Mouse (Mus musculus): ENCODE data around the gene Ctnnd2. TPM values are rescaled to one million over a fixed set of nuclear protein-coding genes. Genes with fewer than 3 reads are reported as not detected.

Ctnnd2 gene
- total RNA-seq, 2 experiments from 2014 or later = 268 to 274 TPM

- intact Hi-C loops (cut with DNase I) = no loop called here
- DNase-seq (ENCODE audit: low spot score in 2 of 2) = no peak
Observed at GRCm38 (mm10) chr15:30229112-30229511, 56.7 kb downstream of the Ctnnd2 start.

- DNase-seq (ENCODE audit: low spot score in 2 of 2) = no peak
- intact Hi-C loops (cut with DNase I) = no loop called here
Observed at GRCm38 (mm10) chr15:30235210-30236034, 63.0 kb downstream of the Ctnnd2 start.

GRCm38 (mm10) chr15:30240881-30241280 lies 68.5 kb downstream of the Ctnnd2 start:
- DNase-seq (ENCODE audit: low spot score in 2 of 2) = no peak
- intact Hi-C loops (cut with DNase I) = no loop called here

GRCm38 (mm10) chr15:30268822-30269221 lies 96.4 kb downstream of the Ctnnd2 start:
- no peak for DNase-seq (ENCODE audit: low spot score in 2 of 2)
- intact Hi-C loops (cut with DNase I) = no loop called here

- DNase-seq (ENCODE audit: low spot score in 2 of 2) = peak in 1 of 2 experiments; percentile 30
- intact Hi-C loops (cut with DNase I) = no loop called here
Observed at GRCm38 (mm10) chr15:30271141-30271572, 98.8 kb downstream of the Ctnnd2 start.

- no peak for DNase-seq (ENCODE audit: low spot score in 2 of 2)
Observed at GRCm38 (mm10) chr15:30272326-30272725, 99.9 kb downstream of the Ctnnd2 start.

GRCm38 (mm10) chr15:30275721-30276120 lies 103.3 kb downstream of the Ctnnd2 start:
- intact Hi-C loops (cut with DNase I) = no loop called here

More at GRCm38 (mm10) chr15:30272326-30272725, 99.9 kb downstream of the Ctnnd2 start:
- intact Hi-C loops (cut with DNase I) = no loop called here

GRCm38 (mm10) chr15:30276691-30277090 lies 104.3 kb downstream of the Ctnnd2 start:
- DNase-seq (ENCODE audit: low spot score in 2 of 2) = no peak
- intact Hi-C loops (cut with DNase I) = no loop called here

More at GRCm38 (mm10) chr15:30275721-30276120, 103.3 kb downstream of the Ctnnd2 start:
- DNase-seq (ENCODE audit: low spot score in 2 of 2) = no peak

- intact Hi-C loops (cut with DNase I) = no loop called here
- DNase-seq (ENCODE audit: low spot score in 2 of 2) = no peak
Observed at GRCm38 (mm10) chr15:30278610-30279009, 106.2 kb downstream of the Ctnnd2 start.

GRCm38 (mm10) chr15:30285572-30286244 lies 113.3 kb downstream of the Ctnnd2 start:
- intact Hi-C loops (cut with DNase I) = loop anchor here (2.0 kb wide), 1 partner anchor 113 kb away; the partner anchor contains the start of gene Ctnnd2
- DNase-seq (ENCODE audit: low spot score in 2 of 2) = no peak

GRCm38 (mm10) chr15:30286245-30286642 lies 113.9 kb downstream of the Ctnnd2 start:
- intact Hi-C loops (cut with DNase I) = no loop called here
- no peak for DNase-seq (ENCODE audit: low spot score in 2 of 2)

GRCm38 (mm10) chr15:30302824-30303223 lies 130.4 kb downstream of the Ctnnd2 start:
- intact Hi-C loops (cut with DNase I) = no loop called here
- DNase-seq (ENCODE audit: low spot score in 2 of 2) = no peak

- DNase-seq (ENCODE audit: low spot score in 2 of 2) = peak; percentile 17 to 30
- intact Hi-C loops (cut with DNase I) = no loop called here
Observed at GRCm38 (mm10) chr15:30306437-30306836, 134.0 kb downstream of the Ctnnd2 start.

- intact Hi-C loops (cut with DNase I) = no loop called here
- no peak for DNase-seq (ENCODE audit: low spot score in 2 of 2)
Observed at GRCm38 (mm10) chr15:30322543-30322942, 150.2 kb downstream of the Ctnnd2 start.

- no peak for DNase-seq (ENCODE audit: low spot score in 2 of 2)
- intact Hi-C loops (cut with DNase I) = no loop called here
Observed at GRCm38 (mm10) chr15:30333336-30334310, 161.2 kb downstream of the Ctnnd2 start.

- DNase-seq (ENCODE audit: low spot score in 2 of 2) = no peak
- intact Hi-C loops (cut with DNase I) = no loop called here
Observed at GRCm38 (mm10) chr15:30338585-30339197, 166.3 kb downstream of the Ctnnd2 start.

GRCm38 (mm10) chr15:30345754-30346153 lies 173.4 kb downstream of the Ctnnd2 start:
- intact Hi-C loops (cut with DNase I) = no loop called here

GRCm38 (mm10) chr15:30364491-30364890 lies 192.1 kb downstream of the Ctnnd2 start:
- DNase-seq (ENCODE audit: low spot score in 2 of 2) = no peak
- intact Hi-C loops (cut with DNase I) = no loop called here

More at GRCm38 (mm10) chr15:30345754-30346153, 173.4 kb downstream of the Ctnnd2 start:
- no peak for DNase-seq (ENCODE audit: low spot score in 2 of 2)

GRCm38 (mm10) chr15:30369997-30370396 lies 197.6 kb downstream of the Ctnnd2 start:
- no peak for DNase-seq (ENCODE audit: low spot score in 2 of 2)
- intact Hi-C loops (cut with DNase I) = no loop called here
